Mouse (Mus musculus): ENCODE measurements at regions not wholly inside any gene's neighbourhood (a gene's known extent, or its start where the extent isn't known, plus 50 kb on each side); places are given as distances from the start of the nearest gene placed in this dataset.
"Not testable (repeated sequence)": the region's sequence is repeated elsewhere in the genome, so short reads cannot be mapped to it uniquely, and the experiment has no call there.

DNA sequence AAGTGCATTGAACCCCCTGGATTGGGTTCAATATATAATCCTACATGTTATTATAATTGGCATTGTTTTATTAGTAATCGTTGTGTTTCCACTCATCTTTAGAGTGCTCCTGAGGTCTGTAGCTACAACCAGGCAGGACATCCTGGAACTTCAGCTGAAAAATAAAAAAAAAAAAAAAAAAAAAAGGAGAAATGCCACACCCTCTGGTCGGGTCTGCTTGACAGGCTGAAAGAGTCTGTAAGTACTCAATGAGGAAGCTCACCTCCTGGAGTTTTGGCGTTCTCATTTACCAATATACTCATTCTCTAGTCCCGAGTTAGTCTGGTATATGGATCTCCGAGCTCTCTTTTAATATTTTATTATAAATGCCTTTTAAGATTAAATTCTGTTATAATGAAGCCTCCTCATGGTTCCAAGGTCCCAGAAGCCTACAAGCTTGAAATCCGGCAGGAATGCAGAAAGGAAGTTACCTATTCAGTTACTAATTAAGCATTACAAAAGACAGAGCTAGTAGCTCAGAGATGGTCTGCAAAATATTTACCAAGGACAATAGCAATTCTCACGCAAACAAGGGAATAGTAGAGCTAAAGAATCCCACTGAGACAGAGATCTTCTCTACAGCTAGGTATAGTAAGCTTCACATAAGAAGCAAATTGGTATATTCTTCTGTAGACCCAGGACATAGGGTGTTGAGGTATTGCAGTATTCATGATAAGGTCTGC lies 745.7 kb upstream of the Gm5150 start:
- ATAC-seq (ENCODE audit: low read depth): no peak
- Histone ChIP-seq H3K4me1 (ENCODE audit: control insufficient read depth, insufficient read depth, low read length) (no peaks in the 10 kb centered on the region), H3K9ac (replicated peaks; ENCODE audit: low read depth, low read length) (no peak overlapping the region), H3K27me3 (ENCODE audit: control insufficient read depth, insufficient read depth, low read length) (no peaks in the 10 kb centered on the region), H3K4me2 (ENCODE audit: low read depth, low read length) (no peak overlapping the region), H3K27ac (ENCODE audit: low read depth, low read length) (no peak overlapping the region), H3K4me3 (ENCODE audit: low read depth, low read length) (no peak overlapping the region), H3K9me3 (ENCODE audit: control insufficient read depth, low read length) (no peaks in the 10 kb centered on the region), H3K36me3 (ENCODE audit: control insufficient read depth, insufficient read depth, low read length) (no peaks in the 10 kb centered on the region)
- WGBS: 82% methylated on average over 7 of the region's 7 CpGs

- no peak overlapping the region for H3K4me2 ChIP-seq (ENCODE audit: low read depth, low read length)
- H3K27ac ChIP-seq (ENCODE audit: low read depth, low read length): no peak overlapping the region
- ATAC-seq (ENCODE audit: low read depth): no peak
- H3K27me3 ChIP-seq (ENCODE audit: control insufficient read depth, insufficient read depth, low read length): no peaks in the 10 kb centered on the region
- no peak overlapping the region for H3K4me3 ChIP-seq (ENCODE audit: low read depth, low read length)
- WGBS: 62% methylated on average over 5 of the region's 5 CpGs
- H3K36me3 ChIP-seq (ENCODE audit: control insufficient read depth, insufficient read depth, low read length): no peaks in the 10 kb centered on the region
- H3K9ac ChIP-seq (replicated peaks; ENCODE audit: low read depth, low read length): no peak overlapping the region
- no peaks in the 10 kb centered on the region for H3K9me3 ChIP-seq (ENCODE audit: control insufficient read depth, low read length)
- no peaks in the 10 kb centered on the region for H3K4me1 ChIP-seq (ENCODE audit: control insufficient read depth, insufficient read depth, low read length)
These were observed 727.7 kb upstream of the Gm5150 start for GRCm38 (mm10) chr3:16733936-16734330.

- no peaks in the 10 kb centered on the region for H3K36me3 ChIP-seq (ENCODE audit: control insufficient read depth, insufficient read depth, low read length)
- H3K4me3 ChIP-seq (ENCODE audit: low read depth, low read length): no peak overlapping the region
- no peak overlapping the region for H3K9ac ChIP-seq (replicated peaks; ENCODE audit: low read depth, low read length)
- no peaks in the 10 kb centered on the region for H3K27me3 ChIP-seq (ENCODE audit: control insufficient read depth, insufficient read depth, low read length)
- no peak overlapping the region for H3K27ac ChIP-seq (ENCODE audit: low read depth, low read length)
- 61% methylated on average over 2 of the region's 2 CpGs for WGBS
- no peak overlapping the region for H3K4me2 ChIP-seq (ENCODE audit: low read depth, low read length)
- H3K9me3 ChIP-seq (ENCODE audit: control insufficient read depth, low read length): no peaks in the 10 kb centered on the region
- no peaks in the 10 kb centered on the region for H3K4me1 ChIP-seq (ENCODE audit: control insufficient read depth, insufficient read depth, low read length)
- ATAC-seq (ENCODE audit: low read depth): no peak
These were observed 727.2 kb upstream of the Gm5150 start for GRCm38 (mm10) chr3:16733295-16733935.

GRCm38 (mm10) chr3:16724371-16725100 lies 718.3 kb upstream of the Gm5150 start:
- WGBS: 93% methylated on average over 6 of the region's 6 CpGs
- H3K27me3 ChIP-seq (ENCODE audit: control insufficient read depth, insufficient read depth, low read length); H3K4me1 ChIP-seq (ENCODE audit: control insufficient read depth, insufficient read depth, low read length): not testable (repeated sequence)

DNA sequence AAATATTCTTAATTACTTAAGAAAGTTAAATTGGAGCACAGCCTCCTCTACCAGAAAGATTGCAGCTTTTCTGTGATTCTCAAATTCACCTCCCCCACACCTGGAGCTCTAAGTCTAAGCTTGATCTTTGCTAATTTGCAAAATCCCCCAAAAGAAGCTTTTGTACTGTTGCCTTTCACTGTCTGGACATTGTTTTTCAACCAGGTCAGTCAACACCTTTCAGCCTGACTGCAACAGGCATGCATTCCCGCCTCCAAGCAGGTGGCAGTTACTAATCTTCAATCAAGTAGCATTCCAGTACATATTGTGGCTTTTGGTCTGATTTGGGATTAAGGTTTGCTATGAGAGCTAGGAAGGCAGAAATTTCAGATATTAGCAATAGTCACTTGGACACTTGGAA lies 717.4 kb upstream of the Gm5150 start:
- no peak for ATAC-seq (ENCODE audit: low read depth)
- Histone ChIP-seq H3K36me3 (ENCODE audit: control insufficient read depth, insufficient read depth, low read length) (no peaks in the 10 kb centered on the region), H3K27ac (ENCODE audit: low read depth, low read length) (no peak overlapping the region), H3K9ac (replicated peaks; ENCODE audit: low read depth, low read length) (no peak overlapping the region), H3K9me3 (ENCODE audit: control insufficient read depth, low read length) (no peaks in the 10 kb centered on the region; the same call in 1 of the 2 replicates), H3K4me2 (ENCODE audit: low read depth, low read length) (no peak overlapping the region), H3K4me1 (ENCODE audit: control insufficient read depth, insufficient read depth, low read length) (no peaks in the 10 kb centered on the region), H3K27me3 (ENCODE audit: control insufficient read depth, insufficient read depth, low read length) (no peaks in the 10 kb centered on the region), H3K4me3 (ENCODE audit: low read depth, low read length) (no peak overlapping the region)
- 93% methylated on average over 1 of the region's 1 CpGs for WGBS

More at GRCm38 (mm10) chr3:16724371-16725100, 718.3 kb upstream of the Gm5150 start:
- H3K9ac ChIP-seq (replicated peaks; ENCODE audit: low read depth, low read length); H3K9me3 ChIP-seq (ENCODE audit: control insufficient read depth, low read length); H3K4me3 ChIP-seq (ENCODE audit: low read depth, low read length); H3K36me3 ChIP-seq (ENCODE audit: control insufficient read depth, insufficient read depth, low read length); ATAC-seq (ENCODE audit: low read depth); H3K4me2 ChIP-seq (ENCODE audit: low read depth, low read length); H3K27ac ChIP-seq (ENCODE audit: low read depth, low read length): not testable (repeated sequence)

DNA sequence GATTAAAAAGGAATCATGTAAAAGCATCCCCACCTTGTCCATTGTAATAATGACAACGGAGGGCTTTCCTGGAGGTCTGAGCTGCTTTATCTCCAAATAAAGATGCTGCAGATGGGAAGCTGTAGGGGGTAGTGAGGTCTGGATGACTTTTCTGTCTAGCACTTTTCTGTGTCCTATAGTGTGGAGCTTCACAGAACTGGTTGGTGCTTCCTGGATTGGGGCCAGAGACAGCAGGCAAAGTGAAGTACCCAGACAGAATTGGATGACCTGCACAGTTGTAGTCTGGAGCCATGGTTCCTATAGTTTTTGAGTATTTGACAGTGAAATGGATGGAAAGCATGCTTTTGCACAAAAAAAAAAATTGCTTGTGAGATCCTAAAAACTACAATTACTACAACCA lies 684.7 kb upstream of the Gm5150 start:
- Histone ChIP-seq H3K27ac (ENCODE audit: low read depth, low read length) (no peak overlapping the region), H3K4me1 (ENCODE audit: control insufficient read depth, insufficient read depth, low read length) (no peaks in the 10 kb centered on the region), H3K27me3 (ENCODE audit: control insufficient read depth, insufficient read depth, low read length) (no peaks in the 10 kb centered on the region), H3K36me3 (ENCODE audit: control insufficient read depth, insufficient read depth, low read length) (no peaks in the 10 kb centered on the region), H3K4me3 (ENCODE audit: low read depth, low read length) (no peak overlapping the region), H3K9ac (replicated peaks; ENCODE audit: low read depth, low read length) (no peak overlapping the region), H3K4me2 (ENCODE audit: low read depth, low read length) (no peak overlapping the region), H3K9me3 (ENCODE audit: control insufficient read depth, low read length) (no peaks in the 10 kb centered on the region)
- 60% methylated on average over 1 of the region's 1 CpGs for WGBS
- no peak for ATAC-seq (ENCODE audit: low read depth)

DNA sequence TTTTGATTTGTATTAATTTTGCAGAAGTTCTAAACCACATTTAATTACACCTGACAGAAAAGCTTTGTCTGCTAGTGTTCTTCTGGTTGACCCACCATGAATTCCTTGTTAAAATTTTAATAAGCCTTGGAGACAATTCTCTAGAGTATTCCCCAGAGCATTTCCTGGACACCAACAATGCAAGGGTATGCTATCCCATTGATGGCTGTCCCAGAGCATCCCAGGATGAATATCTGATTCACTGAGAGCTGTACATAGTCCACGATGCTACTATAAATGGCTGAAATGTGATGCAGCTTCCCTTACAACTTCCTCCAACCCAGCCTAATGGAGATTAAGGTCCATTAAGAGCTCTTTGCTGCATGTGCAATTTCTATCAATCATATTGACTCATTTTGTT lies 682.7 kb upstream of the Gm5150 start:
- no peaks in the 10 kb centered on the region for H3K36me3 ChIP-seq (ENCODE audit: control insufficient read depth, insufficient read depth, low read length)
- H3K4me2 ChIP-seq (ENCODE audit: low read depth, low read length): no peak overlapping the region
- no peaks in the 10 kb centered on the region for H3K4me1 ChIP-seq (ENCODE audit: control insufficient read depth, insufficient read depth, low read length)
- H3K27ac ChIP-seq (ENCODE audit: low read depth, low read length): no peak overlapping the region
- H3K9ac ChIP-seq (replicated peaks; ENCODE audit: low read depth, low read length): no peak overlapping the region
- no peaks in the 10 kb centered on the region for H3K9me3 ChIP-seq (ENCODE audit: control insufficient read depth, low read length)
- 75% methylated on average over 1 of the region's 1 CpGs for WGBS
- no peaks in the 10 kb centered on the region for H3K27me3 ChIP-seq (ENCODE audit: control insufficient read depth, insufficient read depth, low read length)
- ATAC-seq (ENCODE audit: low read depth): peak; percentile 71; the same call in 1 of the 2 replicates
- H3K4me3 ChIP-seq (ENCODE audit: low read depth, low read length): no peak overlapping the region

DNA sequence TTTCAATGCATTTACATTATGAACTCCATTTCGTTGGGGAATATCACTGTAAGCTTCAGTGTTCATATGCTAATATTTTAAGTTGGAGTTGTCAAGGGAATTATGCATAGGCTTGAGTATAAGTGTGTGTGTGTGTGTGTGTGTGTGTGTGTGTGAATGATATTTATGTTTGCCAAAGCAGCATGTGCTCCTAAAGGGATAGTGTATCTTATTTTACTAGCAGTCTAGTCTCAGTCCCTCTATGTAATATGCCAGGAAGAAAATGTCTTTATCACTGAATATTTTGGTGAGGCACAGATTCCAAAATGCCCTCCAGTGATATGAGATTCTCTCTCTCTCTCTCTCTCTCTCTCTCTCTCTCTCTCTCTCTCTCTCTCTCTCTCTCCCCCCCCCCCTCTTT lies 651.3 kb upstream of the Gm5150 start:
- Histone ChIP-seq H3K4me3 (ENCODE audit: low read depth, low read length) (no peak overlapping the region), H3K4me2 (ENCODE audit: low read depth, low read length) (no peak overlapping the region), H3K4me1 (ENCODE audit: control insufficient read depth, insufficient read depth, low read length) (no peaks in the 10 kb centered on the region), H3K9me3 (ENCODE audit: control insufficient read depth, low read length) (no peaks in the 10 kb centered on the region), H3K27me3 (ENCODE audit: control insufficient read depth, insufficient read depth, low read length) (no peaks in the 10 kb centered on the region), H3K27ac (ENCODE audit: low read depth, low read length) (no peak overlapping the region), H3K9ac (replicated peaks; ENCODE audit: low read depth, low read length) (no peak overlapping the region), H3K36me3 (ENCODE audit: control insufficient read depth, insufficient read depth, low read length) (no peaks in the 10 kb centered on the region)
- ATAC-seq (ENCODE audit: low read depth): no peak
- WGBS: 63% methylated on average over 1 of the region's 1 CpGs
